Mouse (Mus musculus) stomach, postnatal 0 days (tissue): ENCODE measurements around the gene Lsm2.

Experiments
- CTCF ChIP-seq: IDR thresholded peaks from 2 replicates; pipeline ENCODE4 v1.5.1; 2016; ENCODE audit warnings: antibody characterized with exemption, low read depth, mild to moderate bottlenecking, moderate library complexity
- EP300 ChIP-seq: optimal IDR thresholded peaks from 2 replicates; pipeline ENCODE3; 2016; ENCODE audit warnings: antibody characterized with exemption

GRCm38 (mm10) chr17:35000717-35001451 lies 19.2 kb downstream of the Lsm2 start, which contains the start of gene Vars:
- TF ChIP-seq CTCF (peak; percentile 21), EP300 (no peak)
